Mouse (Mus musculus) 3T3-L1 (cell line): Measurements from ENCODE around the gene Paqr8.

Experiments
- DNase-seq: peaks from one replicate; pipeline ENCODE4 v3.0.0-alpha.2; 2015; ENCODE audit warnings: low read depth, low spot score

Paqr8 gene

DNA sequence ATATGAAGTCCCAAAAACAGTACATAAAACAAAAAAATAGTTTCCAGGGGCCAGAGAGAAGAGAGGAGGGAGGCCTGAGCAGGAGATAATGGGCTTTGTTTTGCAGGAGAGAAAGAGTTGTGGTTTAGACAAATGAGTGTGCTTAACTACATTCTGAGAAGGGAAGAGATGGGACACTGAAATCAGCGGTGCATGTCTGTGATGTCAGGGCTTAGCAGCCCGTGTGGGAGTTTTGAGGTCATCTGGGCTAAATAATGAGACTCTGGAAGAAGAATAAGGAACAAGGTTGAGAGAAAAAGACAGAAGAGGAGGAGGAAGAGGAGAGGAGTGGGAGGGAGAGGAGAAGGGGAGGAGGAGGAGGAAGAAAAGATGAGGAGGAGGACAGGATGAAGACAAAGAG lies 21.7 kb downstream of the Paqr8 start:
- DNase-seq: no peak

- DNase-seq: no peak
Observed at GRCm38 (mm10) chr1:20912527-20913171, 22.2 kb downstream of the Paqr8 start.

GRCm38 (mm10) chr1:20914769-20915168 lies 24.4 kb downstream of the Paqr8 start:
- no peak for DNase-seq

- no peak for DNase-seq
Observed at GRCm38 (mm10) chr1:20915608-20916007, 25.2 kb downstream of the Paqr8 start.

DNA sequence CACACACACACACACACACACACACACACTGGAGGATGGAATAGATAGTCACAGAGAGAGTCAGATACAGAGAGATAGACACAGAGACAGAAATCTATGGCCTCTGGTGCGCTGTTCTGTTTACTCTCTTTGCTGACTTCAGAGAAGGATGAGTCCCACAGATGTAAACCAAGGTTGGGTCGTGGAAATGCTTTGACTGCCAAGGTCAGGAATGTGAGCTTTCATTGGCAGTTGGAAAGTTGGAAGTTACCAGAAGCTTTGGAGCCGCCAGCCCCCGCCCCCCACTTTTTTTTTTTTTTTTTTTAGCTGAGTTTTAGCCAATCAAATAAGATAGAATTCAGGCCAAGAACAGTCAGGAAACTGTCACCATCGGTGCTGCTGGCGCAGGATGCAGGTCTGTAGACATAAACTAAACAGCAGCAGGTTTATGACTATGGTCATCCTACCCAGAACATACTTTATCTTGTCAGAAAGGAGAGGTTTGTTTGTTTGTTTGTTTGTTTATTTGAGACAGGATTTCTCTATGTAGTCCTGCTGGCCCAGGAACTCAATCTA lies 27.2 kb downstream of the Paqr8 start:
- no peak for DNase-seq

DNA sequence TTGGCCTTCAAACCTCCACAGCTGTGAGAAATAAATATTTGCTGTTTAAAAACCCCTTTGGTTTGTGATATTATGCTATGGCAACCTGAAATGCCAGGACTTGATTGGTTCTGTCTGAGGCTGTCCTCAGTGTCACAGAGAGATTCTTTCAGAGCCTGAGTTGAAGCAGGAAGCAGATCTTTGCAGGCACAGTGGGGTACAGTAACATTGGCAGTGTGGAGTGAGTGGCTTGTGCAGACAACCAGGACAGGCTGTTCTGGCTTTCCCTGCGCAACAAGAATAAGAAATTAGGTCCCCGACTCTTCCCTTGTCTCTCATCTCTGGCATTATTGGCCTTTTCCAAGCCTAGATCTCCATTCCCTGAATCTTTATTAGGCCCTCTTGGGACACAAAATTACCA lies 29.3 kb downstream of the Paqr8 start:
- DNase-seq: no peak

DNA sequence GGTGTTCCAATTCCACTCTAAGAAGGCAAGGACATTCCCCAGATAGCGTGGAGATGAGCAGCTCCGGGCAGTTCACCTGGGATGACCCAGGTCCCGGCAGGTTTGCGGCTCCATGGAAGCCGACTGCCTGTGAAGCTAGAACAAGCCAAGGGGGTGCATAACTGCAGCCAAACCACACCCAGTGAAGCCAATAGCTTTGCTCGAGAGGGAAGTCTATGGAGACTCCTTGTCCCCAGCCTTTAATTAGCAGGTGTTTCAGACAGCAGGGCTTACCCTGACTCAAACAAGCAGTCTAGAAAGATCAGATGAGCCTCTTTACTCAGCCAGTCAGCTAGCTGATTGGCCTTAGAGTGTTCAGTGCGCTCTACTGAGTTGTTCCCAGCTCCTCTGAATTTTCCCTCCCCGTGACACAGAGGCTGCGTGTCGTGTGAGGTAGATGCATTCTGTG lies 30.7 kb downstream of the Paqr8 start:
- no peak for DNase-seq

DNA sequence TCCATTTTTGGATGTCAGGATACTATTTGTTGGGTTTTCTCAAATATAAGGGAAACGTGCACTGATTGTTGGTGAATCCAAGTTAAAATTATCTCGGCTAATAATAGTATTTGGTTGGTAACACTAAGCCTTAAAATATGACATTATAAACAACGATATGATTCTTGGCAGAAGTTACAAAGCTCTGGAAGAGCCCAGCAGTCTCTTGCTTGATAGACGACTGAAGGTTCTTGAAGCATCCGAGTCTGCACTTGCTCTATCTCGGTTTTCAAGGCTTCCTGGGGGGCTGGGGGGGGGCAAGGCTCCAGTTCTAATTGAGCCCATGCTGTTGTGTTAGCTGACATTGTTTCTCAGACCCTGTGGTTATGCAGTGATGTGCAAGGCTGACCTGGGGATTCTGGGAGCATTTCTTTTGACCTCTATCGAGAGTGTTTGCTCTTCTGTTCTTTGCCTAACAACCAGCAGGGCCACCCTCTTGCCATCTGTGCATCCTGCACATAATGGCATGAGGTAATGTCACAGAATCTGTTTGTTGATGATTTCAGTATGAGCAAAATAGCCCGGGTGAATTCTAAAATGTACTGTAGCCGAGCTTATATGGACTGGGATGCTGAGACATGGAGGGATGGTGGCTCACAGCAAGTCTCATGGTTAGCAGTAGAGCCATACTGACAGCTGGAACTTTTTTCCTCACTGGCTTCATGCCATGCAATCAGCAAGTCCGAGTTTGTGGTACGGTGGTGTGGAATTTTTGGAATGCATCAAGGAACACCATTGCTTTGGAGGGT lies 32.4 kb downstream of the Paqr8 start:
- DNase-seq: peak; percentile 76

DNA sequence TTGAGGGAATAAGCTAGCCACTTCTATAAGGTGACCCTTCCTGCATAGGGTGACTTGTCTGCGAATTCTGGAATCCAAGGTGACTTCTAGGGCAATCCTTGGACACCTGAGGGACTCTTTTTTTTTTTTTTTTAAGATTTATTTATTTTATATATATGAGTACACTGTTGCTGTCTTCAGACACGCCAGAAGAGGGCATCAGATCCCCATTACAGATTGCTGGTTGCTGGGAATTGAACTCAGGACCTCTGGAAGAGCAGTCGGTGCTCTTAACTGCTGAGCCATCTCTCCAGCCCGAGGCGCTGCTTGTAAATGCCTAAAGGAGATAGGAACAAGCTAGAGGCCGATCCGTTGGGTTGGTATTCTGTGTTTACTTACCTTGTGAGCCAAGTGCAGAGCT lies 34.9 kb downstream of the Paqr8 start:
- peak; percentile 6 for DNase-seq

DNA sequence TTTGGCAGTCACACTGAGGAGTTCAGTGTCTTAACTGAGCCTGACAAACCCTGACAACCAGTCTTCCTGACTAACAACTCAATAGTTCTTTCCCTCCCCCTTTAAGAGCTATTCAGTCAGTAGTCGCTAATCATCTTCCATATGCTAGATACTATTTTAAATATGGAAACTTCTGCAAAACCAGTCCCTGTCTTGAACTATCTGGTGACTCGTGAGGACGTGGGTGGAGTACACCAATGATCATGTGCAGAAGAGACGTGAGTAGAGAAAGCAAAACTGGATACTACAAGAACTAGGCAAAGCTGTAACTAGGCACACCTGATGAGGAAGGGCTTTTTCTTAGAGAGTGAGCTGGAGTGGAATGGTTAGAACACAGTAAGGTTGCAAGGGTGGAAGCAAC lies 35.5 kb downstream of the Paqr8 start:
- DNase-seq: no peak

GRCm38 (mm10) chr1:20926376-20926775 lies 36.0 kb downstream of the Paqr8 start:
- DNase-seq: no peak

DNA sequence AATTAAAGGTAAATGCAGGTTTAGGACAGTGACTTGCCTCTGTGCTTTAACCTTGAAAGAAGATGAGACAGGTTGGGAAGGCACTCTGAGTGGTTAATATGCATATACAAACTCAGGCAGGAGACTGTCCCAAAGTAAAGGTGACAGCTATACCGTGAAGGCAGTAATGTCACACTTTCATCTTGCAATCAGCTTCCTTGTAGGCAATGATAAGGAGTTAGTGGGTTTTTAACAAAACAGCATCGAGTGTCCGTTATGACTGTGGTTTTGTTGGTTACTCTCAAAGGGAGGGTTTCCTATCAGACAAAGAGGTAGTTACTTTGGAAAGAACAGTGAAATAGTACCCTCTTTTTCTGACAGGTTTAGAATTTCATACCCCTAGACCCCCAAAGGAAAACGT lies 38.1 kb downstream of the Paqr8 start:
- DNase-seq: no peak

GRCm38 (mm10) chr1:20933457-20933856 lies 43.1 kb downstream of the Paqr8 start:
- peak; percentile 85 for DNase-seq

- no peak for DNase-seq
Observed at GRCm38 (mm10) chr1:20935106-20935505, 44.7 kb downstream of the Paqr8 start.

DNA sequence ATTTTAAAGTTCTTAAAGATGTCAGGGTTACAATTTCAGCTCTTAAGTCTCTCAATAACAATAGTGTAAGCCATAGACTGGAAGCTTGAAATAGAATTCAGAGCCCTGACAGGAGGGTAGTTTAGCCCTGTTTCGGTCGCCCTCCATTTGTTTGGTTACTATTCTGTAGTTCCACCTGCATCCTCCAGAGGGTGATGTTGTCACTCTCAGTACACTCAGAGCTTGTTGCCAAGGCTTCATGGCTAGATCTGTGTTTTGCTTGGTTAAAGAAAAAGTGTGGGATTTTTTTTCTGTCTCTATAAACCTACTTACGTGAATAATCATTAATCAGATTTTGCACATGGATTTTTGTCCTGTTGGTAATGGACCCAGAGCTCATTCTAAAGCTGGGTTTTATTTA lies 48.6 kb downstream of the Paqr8 start:
- peak; percentile 83 for DNase-seq

DNA sequence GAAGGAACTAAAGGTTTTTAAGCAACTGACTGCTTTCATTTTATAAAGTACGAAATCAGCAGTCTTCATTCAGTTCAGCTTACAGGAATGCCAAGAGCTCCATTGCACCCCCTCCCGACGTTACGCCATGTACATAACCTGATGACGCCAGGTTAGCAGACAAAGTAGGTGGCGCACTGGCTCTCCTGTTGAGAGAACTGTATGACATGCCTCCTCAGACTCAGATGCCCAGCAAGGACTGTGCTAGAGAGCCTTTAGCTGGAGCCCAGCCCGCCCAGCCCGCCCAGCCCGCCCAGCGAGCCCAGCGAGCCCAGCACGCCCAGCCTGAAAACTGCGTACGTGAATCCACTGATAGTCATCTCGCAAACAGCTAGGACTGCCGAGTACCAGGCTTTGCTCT lies 49.7 kb downstream of the Paqr8 start:
- DNase-seq: no peak

DNA sequence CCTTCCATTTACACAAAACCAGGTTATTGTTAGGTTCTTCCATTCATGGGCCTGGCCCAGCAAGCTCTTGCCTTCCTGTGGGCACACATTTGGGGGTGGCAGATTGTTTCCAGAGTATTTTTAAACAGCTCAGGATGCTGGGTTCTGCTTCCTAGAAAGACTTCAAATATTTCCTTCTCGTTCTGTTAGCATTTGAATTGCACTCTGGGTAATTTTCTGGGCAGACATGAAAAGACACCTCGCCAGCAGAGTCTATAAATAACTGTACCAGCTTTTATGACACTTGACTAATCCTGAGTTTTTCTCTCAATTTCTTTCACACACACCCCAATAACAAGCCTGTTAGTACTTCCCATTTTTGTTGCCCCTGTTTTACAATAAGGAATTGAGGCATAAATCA lies 50.9 kb downstream of the Paqr8 start:
- no peak for DNase-seq

DNA sequence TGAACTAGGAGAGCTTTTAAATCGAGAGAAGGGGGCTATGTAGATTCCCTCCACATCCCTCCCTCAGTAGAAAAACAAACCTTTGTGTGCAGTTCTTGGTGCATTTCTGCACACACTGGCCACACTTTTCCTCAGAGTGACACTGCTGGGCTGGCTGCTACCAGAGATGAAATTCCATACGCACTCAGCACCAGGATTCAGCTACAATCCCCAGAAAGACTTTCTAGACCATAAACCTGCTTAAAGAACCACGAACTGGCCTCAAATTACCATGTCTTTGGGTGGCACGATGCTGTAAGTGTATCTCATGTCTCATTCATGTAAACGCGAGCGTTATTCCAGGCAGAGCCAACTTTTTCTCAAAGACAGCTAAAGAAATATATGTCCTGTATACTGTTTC lies 51.5 kb downstream of the Paqr8 start:
- no peak for DNase-seq

GRCm38 (mm10) chr1:20943016-20943415 lies 52.6 kb downstream of the Paqr8 start:
- peak; percentile 30 for DNase-seq

DNA sequence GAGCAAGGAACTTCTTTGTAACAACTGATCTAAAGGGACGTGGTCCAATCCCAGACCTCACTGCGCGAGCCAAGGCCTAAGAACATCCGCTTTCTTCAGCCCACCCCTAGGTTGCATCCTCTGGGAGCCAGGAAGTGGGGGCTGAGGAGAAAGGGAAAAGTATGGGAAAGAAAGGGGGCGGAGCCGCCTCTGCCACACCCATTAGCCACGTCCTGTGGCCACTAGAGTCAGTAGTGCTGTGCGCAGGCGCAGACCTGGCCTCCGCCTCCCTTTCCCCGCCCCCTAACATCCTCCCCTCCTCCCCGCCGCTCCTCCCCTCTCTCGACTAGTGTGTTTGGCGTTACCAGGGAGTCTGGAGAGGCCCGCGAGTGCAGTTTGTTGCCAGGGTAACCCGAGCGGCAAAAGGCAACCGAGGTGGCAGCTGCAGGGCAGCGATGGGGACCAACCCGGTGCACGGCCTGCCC lies 60.9 kb downstream of the Paqr8 start, which contains the start of gene Efhc1:
Gene Efhc1, plus strand, starts transcription at position 327 of the 464 bp plus-strand sequence.
- peak; percentile 93 for DNase-seq

GRCm38 (mm10) chr1:20951799-20952198 lies 61.4 kb downstream of the Paqr8 start:
- no peak for DNase-seq

DNA sequence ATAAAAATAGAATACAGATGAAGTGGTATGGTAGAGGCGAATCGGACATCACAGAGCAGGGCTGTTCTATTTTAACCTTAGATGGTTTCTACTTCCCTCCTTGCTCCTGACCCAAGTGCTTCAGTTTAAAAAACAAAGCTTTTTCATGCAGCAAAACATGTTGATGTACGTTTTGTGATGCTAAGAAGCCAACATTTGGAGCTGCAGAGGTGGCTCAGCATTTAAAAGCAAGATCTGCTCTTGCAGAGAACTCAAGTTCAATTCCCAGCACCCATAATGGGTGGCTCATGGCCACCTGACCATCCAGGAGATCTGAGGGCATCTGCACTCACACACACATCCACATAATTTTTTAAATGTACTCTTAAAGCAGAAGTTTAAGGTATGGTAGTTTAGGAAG lies 64.5 kb downstream of the Paqr8 start:
- no peak for DNase-seq

DNA sequence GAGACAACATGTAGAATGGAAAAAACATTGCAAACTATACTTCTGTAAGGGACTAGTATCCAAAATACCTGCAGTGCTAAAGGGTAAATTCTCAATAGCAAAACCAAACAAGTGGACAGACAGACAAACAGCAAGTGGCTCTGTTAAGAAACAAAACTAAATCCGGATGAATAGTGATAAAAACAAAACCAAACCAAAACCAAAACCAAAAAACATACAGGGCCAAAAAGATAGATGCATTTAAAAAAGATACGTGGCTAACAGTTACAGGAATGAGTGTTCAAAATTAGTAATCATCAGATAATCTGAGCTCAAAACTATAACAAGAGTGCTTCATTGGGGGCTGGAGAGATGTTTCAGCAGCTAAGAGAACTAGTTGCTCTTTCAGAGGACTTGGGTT lies 79.2 kb downstream of the Paqr8 start:
- no peak for DNase-seq
